Mouse (Mus musculus): Measurements from ENCODE around the gene Rcor3.

DNA sequence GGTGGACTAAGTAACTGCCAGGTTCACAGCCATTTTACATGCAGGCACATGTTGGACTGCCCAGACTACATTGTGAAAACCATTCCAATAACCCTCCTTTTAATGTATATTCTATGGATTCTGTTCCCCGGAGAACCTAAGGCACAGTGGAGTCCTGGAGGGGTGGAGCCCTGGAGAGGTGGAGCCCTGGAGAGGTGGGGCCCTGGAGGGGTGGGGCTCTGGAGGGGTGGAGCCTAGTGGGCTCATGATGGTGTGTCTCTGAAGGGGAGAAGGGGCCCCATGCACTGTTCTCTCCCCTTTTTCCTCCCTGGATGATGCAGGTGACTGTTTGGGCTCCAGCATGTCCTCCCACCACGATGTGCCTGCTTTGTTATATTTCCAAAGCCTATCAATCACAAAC lies 69.7 kb downstream of the Rcor3 start:
- TF ChIP-seq CTCF (IDR thresholded peaks at IDR 0.05; ENCODE audit: low read depth) (no peak), EP300 (IDR thresholded peaks at IDR 0.05; ENCODE audit: low read depth) (no peak)

All from liver, postnatal 0 days (tissue).